Mouse (Mus musculus) layer of hippocampus, postnatal 25 days (tissue): Measurements from ENCODE around the gene Dnajc11. TPM values are rescaled to one million over a fixed set of nuclear protein-coding genes. Genes with fewer than 3 reads are reported as not detected.

ENCODE experiments used
- DNase-seq, 2 experiments: peaks; one replicate each; pipeline ENCODE4 v3.0.0; 2022; ENCODE audit warnings: mixed read lengths in 2 of 2, low spot score in 1 of 2; ENCODE audit errors: extremely low spot score in 1 of 2
- total RNA-seq, 2 experiments: library from RNA; stranded (reverse); gene quantifications; 2 replicates each; pipeline ENCODE4 v1.2.3; 2021

Dnajc11 gene
- total RNA-seq, 2 experiments from 2014 or later = 62.7 to 69.7 TPM

DNA sequence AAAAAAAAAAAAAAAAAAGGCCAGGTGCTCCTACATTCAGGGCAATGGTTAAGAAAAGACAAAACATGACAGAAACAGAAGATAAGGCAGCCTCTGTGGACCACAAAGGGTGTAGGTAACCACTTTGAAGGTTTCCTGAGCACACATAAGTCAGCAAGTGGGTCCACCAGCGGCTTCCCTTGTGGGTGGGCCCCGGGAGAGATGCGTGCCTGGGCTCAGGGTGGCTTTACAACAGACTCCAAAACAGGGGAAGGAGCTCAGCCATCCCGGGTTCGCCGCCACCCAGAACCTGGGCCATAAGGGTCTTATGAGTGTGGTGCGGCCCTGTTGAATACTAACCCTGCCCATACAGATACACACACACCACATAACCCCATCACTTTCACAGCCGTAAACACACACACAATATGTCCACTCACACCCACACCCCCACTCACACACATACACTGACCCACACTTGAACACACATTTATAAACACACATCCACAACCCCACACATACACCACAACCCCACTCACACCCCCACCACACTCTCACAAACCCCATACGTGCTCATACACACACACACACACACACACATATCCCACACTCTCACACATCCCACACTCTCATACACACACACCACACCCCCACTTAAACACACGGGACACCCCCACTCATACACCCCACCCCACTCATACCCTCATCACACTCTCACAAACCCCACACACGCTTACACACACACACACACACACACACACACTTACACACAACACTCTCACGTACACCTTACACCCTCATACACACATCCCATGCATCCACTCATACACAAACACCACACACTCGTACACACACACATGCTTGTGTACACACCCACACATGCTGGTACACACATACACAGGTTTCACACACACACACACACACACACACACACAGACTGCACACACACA is 651 bp upstream of the Dnajc11 start:
- DNase-seq = no peak

GRCm38 (mm10) chr4:151934215-151934572 is 703 bp downstream of the Dnajc11 start:
- no peak for DNase-seq

- no peak for DNase-seq
These were observed 4.0 kb downstream of the Dnajc11 start for GRCm38 (mm10) chr4:151937441-151937840.

- DNase-seq = no peak
These were observed 4.6 kb downstream of the Dnajc11 start for GRCm38 (mm10) chr4:151938089-151938488.

GRCm38 (mm10) chr4:151946211-151946610 is 12.7 kb downstream of the Dnajc11 start:
- no peak for DNase-seq

DNA sequence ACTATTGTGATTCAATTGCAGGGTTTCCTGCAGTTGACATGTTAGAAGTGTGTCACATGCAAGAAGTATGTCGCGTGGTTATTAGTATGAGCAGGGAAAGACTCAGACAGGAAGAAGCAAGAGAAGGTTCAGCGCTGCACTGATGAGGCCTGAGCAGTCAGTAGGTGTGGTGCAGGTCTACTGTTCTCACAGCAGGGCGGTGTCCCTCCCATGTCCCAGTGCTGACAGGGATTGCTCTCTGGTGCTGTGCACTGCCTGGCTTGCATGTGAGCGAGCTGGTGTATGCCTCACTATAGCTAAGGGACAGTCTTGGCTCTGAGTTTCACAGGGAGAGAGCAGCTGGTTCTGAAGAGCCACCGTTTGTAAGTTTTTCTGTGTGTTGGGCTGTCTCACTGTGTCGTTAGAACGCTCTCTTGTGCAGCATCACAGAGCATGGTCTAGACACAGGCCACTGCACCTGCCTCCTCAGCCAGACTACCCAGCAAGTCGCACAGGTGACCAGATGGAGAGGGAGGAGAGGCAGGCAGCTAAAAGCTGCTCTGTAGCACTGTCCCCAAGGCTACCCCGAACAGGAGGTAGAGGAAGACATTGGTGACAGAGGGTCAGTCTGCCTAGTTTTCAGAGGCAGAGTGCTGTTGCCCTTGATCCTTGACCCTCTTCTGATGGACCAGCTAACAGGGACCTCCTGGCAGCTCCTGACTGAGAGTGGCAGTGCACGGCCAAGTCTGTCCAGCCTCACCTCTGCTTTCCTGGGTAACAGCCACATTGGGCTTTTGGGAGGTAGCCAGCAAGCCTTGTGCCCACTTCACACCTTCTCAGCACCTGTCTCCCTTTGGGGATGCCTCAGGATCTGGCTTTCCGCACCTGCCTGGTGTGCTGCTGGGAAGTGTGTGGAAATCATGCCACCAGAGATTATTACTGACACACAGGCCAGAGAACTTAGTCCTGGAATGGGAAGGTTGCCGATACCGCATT is 15.3 kb downstream of the Dnajc11 start:
- no peak for DNase-seq

- no peak for DNase-seq
These were observed 19.7 kb downstream of the Dnajc11 start for GRCm38 (mm10) chr4:151953209-151953608.

- no peak for DNase-seq
These were observed 22.3 kb downstream of the Dnajc11 start for GRCm38 (mm10) chr4:151955791-151956190.

DNA sequence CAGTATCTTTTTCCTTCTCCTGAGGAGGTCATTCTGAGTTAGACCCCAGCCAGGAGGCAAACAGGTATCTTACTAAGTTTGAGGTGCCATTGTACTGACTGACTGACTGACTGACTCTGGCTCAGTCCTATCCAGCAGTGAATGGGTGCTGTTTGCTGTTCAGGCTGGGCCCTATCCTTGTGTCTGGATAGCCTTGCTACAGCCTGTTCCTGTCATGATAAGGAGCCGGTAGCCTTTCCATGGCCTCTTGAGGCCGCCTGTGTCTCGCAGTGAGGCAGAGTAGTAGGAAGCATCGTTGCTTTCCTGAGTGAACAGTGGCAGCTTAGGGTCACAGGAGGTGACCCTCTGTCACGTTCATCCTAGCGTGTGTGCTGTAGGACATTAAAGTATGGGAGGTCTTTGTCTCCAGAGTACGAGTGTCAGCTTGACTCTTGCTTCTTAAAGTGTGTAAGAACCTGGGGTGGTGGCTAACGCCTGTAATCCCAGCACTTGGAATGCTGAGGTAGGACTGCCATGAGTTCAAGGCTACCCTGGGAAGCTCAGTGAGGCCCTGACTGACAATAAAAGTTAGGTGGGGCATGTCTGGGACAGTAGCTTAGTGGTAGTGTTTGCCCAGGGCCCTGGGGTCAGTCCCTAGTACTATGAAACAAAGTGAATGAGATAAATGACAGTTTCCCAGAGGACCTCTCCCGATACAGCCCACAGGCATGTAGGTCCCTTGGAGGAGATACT is 24.3 kb downstream of the Dnajc11 start:
- DNase-seq = no peak

DNA sequence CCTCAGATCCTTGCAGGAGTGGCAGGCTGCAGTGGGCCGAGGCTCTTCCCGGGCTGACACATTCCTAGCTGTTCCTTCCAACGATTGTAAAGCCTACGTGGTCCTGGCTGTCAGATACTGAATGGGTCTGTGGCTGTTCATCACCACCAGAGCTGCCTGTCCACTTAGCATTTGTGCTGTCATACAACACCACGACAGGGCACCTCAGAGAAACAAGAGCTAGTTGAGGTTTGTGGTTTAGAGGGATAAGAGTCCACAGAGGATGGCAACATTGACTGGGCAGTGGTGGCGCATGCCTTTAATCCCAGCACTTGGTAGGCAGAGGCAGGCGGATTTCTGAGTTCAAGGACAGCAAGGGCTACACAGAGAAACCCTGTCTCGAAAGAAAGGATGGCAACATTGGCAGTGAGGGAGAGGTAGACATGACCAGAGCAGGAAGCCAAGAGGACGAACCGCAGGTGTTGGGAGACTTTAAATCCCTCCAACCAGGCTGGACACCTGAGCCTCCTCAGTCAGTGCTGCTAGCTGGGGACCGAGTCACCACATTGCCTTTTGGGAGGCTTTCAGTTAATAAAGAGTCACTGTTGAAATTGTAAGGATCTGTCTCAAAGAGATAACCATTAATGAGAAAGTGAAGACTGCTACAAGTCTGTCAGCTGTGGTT is 26.5 kb downstream of the Dnajc11 start:
- no peak for DNase-seq

DNA sequence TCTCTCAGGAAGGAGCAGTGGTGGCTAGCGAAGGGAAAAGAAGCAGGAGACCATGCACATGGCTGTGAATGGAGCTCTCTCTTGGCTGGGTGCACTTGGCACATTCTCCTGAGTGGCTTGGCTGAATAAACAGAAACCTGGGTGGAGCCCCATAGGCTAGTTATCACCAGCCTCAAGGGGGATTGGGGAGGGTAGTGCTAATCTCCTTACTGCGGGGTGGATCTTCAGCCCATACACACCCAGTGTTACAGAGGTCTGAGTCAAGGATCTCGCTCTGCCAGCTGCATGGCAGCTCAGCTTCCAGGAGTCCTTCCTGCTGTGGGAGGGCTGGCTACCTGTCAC is 27.0 kb downstream of the Dnajc11 start:
- no peak for DNase-seq

DNA sequence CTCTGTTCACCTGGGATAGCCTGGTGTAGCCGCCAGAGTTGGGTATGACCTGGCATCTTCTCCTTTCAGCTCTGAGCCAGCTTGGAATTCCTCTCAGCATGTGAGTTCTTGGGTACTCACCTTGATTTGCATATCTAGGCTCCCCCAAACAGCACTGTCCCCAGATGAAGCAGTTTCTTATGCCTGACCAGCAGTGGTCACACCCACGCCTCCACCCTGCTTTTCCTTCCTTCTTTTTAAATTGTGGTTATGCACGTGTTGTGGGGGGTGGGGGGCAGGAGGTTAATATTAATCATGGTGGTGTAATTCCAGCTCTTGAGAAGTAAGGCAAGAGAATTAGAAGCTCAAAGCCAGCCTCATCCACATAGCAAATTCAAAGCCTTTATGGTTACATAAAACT is 29.3 kb downstream of the Dnajc11 start:
- no peak for DNase-seq

DNA sequence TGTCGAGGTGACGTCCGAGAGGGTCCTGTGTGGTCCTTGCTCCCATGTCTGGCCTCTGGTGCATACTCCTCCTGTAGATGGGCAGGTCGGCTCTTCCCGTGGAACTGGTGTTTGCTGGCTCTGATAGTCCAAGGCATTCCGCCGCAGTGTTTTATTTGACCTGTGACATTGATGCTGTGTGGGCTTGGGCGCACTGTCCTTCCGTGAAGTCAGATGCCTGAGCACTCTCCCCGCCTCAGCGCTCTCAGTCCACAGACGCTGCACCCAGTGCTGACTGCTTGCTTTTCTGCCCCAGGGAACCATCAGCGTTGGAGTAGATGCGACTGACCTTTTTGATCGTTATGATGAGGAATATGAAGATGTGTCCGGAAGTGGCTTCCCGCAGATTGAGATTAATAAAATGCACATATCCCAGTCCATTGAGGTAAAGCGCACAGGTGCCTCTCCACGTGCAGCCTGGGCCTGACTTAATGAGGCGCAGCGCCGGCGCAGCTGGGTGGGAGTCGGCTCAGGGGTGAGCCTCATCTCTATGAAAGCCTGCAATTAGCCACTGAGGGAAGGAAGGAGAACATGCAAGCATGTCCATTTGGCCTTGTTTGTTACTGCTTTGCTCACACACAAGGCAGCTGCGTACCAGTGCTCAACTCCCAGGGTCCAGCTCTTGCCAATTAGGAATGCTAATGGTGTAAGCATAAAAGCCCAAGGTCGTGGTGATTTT is 34.9 kb downstream of the Dnajc11 start:
- no peak for DNase-seq

DNA sequence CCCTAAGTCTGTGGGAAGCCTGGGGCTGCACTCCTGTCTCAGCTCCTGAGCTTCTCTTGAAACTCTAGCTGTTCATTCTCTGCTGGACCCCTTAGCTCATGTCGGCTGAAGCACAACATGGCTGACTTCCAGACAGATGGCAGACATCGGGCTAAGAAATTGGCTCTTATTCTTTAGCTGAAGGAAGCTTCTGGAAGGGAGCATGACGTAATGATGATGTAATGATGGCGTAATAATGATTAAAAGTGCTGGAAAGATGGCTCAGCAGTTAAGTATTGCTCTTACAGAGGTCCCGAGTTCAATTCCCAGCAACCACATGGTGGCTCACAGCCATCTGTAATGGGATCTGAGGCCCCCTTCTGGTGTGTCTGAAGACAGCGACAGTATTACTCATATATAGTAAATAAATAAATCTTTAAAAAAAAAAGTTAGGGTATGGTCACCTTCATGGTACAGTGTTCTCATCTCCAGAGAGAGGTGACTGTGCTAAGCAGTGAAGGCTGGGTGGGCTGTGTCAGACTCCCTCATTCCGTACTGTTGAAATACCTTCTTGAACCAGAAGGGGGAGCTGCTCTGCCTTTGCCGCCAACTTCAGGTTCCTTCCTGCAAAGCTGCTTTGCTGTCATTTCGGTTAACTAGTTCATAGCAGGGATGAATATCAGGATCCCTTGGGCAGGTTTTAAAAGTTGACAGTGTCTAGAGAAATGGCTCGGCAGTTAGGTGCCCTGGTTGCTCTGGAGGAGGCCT is 38.9 kb downstream of the Dnajc11 start:
- no peak for DNase-seq

- DNase-seq = peak in 1 of 2 experiments; percentile 43
These were observed 42.0 kb downstream of the Dnajc11 start for GRCm38 (mm10) chr4:151975441-151975840.

GRCm38 (mm10) chr4:151977748-151978147 is 44.3 kb downstream of the Dnajc11 start:
- DNase-seq = peak; percentile 91 to 99

DNA sequence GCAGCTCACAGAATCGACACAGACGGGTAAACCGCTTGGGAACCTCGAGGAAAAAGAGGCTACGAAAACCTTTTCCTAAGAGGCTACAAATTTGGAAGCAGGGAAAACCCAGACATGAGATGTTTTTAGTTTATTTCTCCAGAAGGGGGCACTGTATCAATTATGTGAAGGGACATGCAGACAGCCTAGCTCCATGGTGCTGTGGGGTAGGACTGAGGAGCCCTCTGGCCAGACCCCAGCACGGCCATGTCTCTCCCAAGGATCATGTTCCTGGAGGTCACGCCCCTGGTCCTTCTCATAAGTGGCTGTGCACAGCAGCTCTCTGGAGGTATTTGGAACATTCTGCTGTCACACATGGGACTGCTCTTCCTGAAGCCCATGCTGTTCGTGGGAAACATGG is 47.2 kb downstream of the Dnajc11 start:
- DNase-seq = no peak

DNA sequence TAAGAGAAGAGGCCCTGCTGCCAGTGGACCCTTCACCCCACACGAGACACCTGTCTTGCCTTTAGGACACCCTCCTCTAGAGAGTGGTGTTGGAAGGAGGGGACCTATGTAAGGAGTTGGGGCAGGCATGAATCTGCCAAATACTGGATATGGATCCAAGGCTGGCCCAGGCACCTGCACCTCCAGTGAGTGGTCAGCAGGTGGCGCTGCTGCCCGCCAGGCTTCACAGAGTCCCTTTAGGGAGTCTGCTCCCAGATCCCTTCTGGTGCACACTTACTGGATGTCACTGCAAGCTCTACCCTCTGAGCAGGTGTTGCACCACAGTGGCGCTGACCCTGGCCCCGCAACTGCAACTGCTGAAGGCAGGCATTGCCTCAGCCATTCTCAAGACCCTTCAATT is 47.9 kb downstream of the Dnajc11 start:
- peak; percentile 74 to 82 for DNase-seq

GRCm38 (mm10) chr4:151983043-151983442 is 49.6 kb downstream of the Dnajc11 start:
- no peak for DNase-seq
